19 mouse cellular contexts compared by ENCODE assay signal in genomic region chr13:47309492-47309891, GRCm38 (mm10).
"Had no signal": no experiment of that assay in that cellular context is flagged by ENCODE, and none has a peak within 500 bp of the region (broad histone marks: within the 10 kb centered on the region; RNA-seq: fewer than 3 reads in every experiment).

No protein-coding gene starts in this region.

- H3K4me3 ChIP-seq: midbrain, embryonic 10.5 days; midbrain, embryonic 12.5 days; myocyte; neural tube, embryonic 13.5 days; neural tube, embryonic 15.5 days; stomach, embryonic 15.5 days had no signal

- H3K27ac ChIP-seq: midbrain, embryonic 10.5 days; midbrain, embryonic 12.5 days; neural tube, embryonic 13.5 days; neural tube, embryonic 15.5 days; stomach, embryonic 15.5 days had no signal

- DNase-seq: lung, adult 18-20 months; lung, embryonic 14.5 days; lung, postnatal 10 days; lung, postnatal 4 days; midbrain, embryonic 14.5 days; retina, postnatal 1 day; right cerebral cortex, adult 18-20 months; right cerebral cortex, postnatal 25 days; right cerebral cortex, postnatal 4 days; spleen, adult 18-20 months; thymus, adult 2 months; thymus, postnatal 25 days; thymus, postnatal 4 days had no signal

- H3K9me3 ChIP-seq: midbrain, embryonic 10.5 days; midbrain, embryonic 12.5 days; neural tube, embryonic 13.5 days; neural tube, embryonic 15.5 days; stomach, embryonic 15.5 days had no signal

- H3K4me1 ChIP-seq: stomach, embryonic 15.5 days had no signal

- H3K27me3 ChIP-seq: midbrain, embryonic 12.5 days; neural tube, embryonic 13.5 days; neural tube, embryonic 15.5 days; stomach, embryonic 15.5 days had no signal

- H3K36me3 ChIP-seq: midbrain, embryonic 10.5 days; midbrain, embryonic 12.5 days; neural tube, embryonic 13.5 days; neural tube, embryonic 15.5 days; stomach, embryonic 15.5 days had no signal
